Mouse (Mus musculus) intestine, embryonic 16.5 days (tissue): ENCODE data around the gene Miga1. TPM values are rescaled to one million over a fixed set of nuclear protein-coding genes. Genes with fewer than 3 reads are reported as not detected.

Experiments used
- ATAC-seq: fragments of 200-750 bp; cut with Nextera tagmentation; 2 replicates; pipeline ENCODE4 v1.8.0; 2017; ENCODE audit warnings: moderate TSS enrichment, moderate library complexity
- H3K27ac ChIP-seq: fragments of 300-500 bp; sonication (generic); 2 replicates; pipeline ENCODE4 v1.5.1; 2014; ENCODE audit warnings: mild to moderate bottlenecking, low read length
- H3K27me3 ChIP-seq: fragments of 300-500 bp; sonication (generic); replicated peaks from 2 replicates; pipeline ENCODE4 v1.6.1; 2014; ENCODE audit warnings: low read length, control low read depth, mixed read lengths; ENCODE audit not compliant: control insufficient read depth, insufficient read depth
- H3K36me3 ChIP-seq: fragments of 300-500 bp; sonication (generic); 2 replicates; pipeline ENCODE4 v1.6.1; 2014; ENCODE audit warnings: low read length, control low read depth; ENCODE audit not compliant: control insufficient read depth, insufficient read depth
- H3K4me1 ChIP-seq: fragments of 300-500 bp; sonication (generic); 2 replicates; pipeline ENCODE4 v1.6.1; 2014; ENCODE audit warnings: low read length, control low read depth, mixed read lengths; ENCODE audit not compliant: control insufficient read depth, insufficient read depth
- H3K4me2 ChIP-seq: fragments of 300-500 bp; sonication (generic); 2 replicates; pipeline ENCODE4 v1.6.1; 2014; ENCODE audit warnings: low read depth, low read length, control low read depth
- H3K4me3 ChIP-seq: fragments of 300-500 bp; sonication (generic); 2 replicates; pipeline ENCODE4 v1.5.1; 2014; ENCODE audit warnings: mild to moderate bottlenecking, low read length
- H3K9ac ChIP-seq: fragments of 300-500 bp; sonication (generic); 2 replicates; pipeline ENCODE4 v1.6.1; 2014; ENCODE audit warnings: low read depth, low read length
- H3K9me3 ChIP-seq: fragments of 300-500 bp; sonication (generic); 2 replicates; pipeline ENCODE4 v1.6.1; 2016; ENCODE audit warnings: low read length, control low read depth; ENCODE audit not compliant: control insufficient read depth
- WGBS: fragments of 180-500 bp; shearing (Covaris S2); extraction: QIAGEN DNeasy Blood & Tissue Kit; methylation state at CpG from one replicate; pipeline ENCODE4 v1.1.7; 2014; 5-methylcytosine and 5-hydroxymethylcytosine counted together
- polyA plus RNA-seq: library from polyadenylated mRNA; unstranded; fragments of >200 nt; fragmentation: Nextera tagmentation; extraction: Ambion mirVana; gene quantifications from 2 replicates; pipeline ENCODE4 v1.2.1, GENCODE M21; 2015

Gene Miga1
- polyA plus RNA-seq, 1 experiment from 2014 or later: 13.5 TPM

GRCm38 (mm10) chr3:152278431-152278830 is 61.8 kb downstream of the Miga1 start:
- no peak overlapping the region for H3K4me2 ChIP-seq
- no peaks in the 10 kb centered on the region for H3K9me3 ChIP-seq
- H3K36me3 ChIP-seq: peaks cover 4% of the 10 kb centered on the region; the same call in 1 of the 2 replicates
- no peak overlapping the region for H3K4me3 ChIP-seq
- H3K27me3 ChIP-seq: no peaks in the 10 kb centered on the region
- H3K27ac ChIP-seq: no peak overlapping the region
- 66% methylated on average over 2 of the region's 2 CpGs for WGBS
- no peak overlapping the region for H3K9ac ChIP-seq
- ATAC-seq: no peak
- H3K4me1 ChIP-seq: no peaks in the 10 kb centered on the region

DNA sequence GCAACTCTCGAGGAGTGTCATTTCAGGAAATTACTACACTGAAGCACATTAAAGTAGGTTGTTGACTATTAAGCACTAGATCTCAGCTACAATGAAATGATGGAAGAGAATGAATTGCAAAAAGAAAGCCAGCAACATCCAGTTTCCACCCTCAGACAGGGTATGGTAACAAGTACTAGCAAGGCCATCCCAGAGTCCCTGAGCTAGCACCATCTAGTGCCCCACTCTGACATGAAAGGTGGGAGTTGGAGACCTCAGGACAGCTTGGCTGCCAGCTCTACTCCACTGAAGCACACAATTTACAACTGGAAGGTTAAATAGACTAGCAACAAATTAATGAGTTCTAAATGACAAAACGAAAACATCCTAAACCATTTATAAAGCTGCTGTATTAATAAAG is 62.3 kb downstream of the Miga1 start:
- no peaks in the 10 kb centered on the region for H3K4me1 ChIP-seq
- no peaks in the 10 kb centered on the region for H3K9me3 ChIP-seq
- 88% methylated on average over 2 of the region's 2 CpGs for WGBS
- no peak overlapping the region for H3K9ac ChIP-seq
- no peak overlapping the region for H3K27ac ChIP-seq
- H3K27me3 ChIP-seq: no peaks in the 10 kb centered on the region
- ATAC-seq: no peak
- H3K4me3 ChIP-seq: no peak overlapping the region
- no peak overlapping the region for H3K4me2 ChIP-seq
- H3K36me3 ChIP-seq: peaks cover 2% of the 10 kb centered on the region; the same call in 1 of the 2 replicates

- no peak overlapping the region for H3K27ac ChIP-seq
- no peaks in the 10 kb centered on the region for H3K9me3 ChIP-seq
- H3K36me3 ChIP-seq: peaks cover 2% of the 10 kb centered on the region; the same call in 1 of the 2 replicates
- no peaks in the 10 kb centered on the region for H3K4me1 ChIP-seq
- no peak overlapping the region for H3K9ac ChIP-seq
- no peak overlapping the region for H3K4me3 ChIP-seq
- no peak for ATAC-seq
- H3K4me2 ChIP-seq: no peak overlapping the region
- 93% methylated on average over 3 of the region's 3 CpGs for WGBS
- H3K27me3 ChIP-seq: no peaks in the 10 kb centered on the region
Measured at GRCm38 (mm10) chr3:152276935-152277334, 63.3 kb downstream of the Miga1 start.

DNA sequence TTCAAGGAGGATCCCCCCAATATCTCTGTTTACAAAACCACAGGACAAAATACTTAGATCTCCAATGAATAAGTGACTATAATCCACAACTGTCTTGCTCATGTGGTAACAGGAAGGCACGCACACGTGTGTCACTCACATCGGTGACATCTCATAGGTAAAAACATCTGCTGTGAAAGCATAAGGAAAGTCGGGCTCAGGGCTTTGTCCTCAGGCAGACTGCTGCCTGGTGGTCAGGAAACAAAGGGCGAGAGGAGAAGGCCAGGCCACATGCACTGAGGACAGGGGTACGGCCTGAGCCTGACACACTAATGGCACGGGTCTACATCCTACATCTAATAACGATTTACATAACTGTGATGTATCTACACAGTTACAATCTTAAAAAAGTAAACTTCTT is 65.2 kb downstream of the Miga1 start:
- H3K4me1 ChIP-seq: no peaks in the 10 kb centered on the region
- WGBS: 85% methylated on average over 8 of the region's 8 CpGs

DNA sequence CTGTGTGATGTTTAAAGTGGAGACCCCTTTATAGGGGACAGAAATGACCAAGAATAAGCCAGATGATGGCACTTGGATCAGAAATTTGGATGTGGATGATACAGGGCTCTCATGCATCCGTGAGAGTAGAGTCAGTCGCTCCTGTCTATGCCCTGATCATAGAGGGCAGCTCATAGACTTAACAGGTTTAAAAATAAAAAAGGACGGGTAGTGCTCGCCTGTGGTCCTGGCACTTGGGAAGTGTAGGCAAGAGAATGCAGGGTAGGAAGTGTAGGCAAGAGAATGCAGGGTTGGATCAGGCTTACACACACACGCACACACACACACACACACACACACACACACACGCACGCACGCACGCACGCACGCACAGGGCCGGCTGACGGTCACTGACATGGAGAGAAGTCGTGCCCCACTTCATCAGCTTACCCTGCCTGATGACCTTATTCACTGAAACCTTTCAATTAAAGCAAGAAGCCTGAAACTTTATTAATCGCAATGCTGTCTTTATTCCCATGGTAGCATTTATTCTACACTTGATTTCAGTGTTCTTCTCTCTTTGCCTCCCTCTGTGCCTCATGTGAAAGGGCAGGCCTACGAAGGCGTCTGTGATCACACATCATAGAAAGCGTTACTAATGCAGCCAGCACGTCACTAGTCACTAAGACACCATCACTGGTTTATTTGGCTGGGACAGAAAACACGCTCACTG is 67.1 kb downstream of the Miga1 start:
- H3K27me3 ChIP-seq: no peaks in the 10 kb centered on the region
- no peak for ATAC-seq

More for the DNA sequence above, 65.2 kb downstream of the Miga1 start:
- H3K9ac ChIP-seq: no peak overlapping the region
- H3K27me3 ChIP-seq: no peaks in the 10 kb centered on the region
- H3K4me2 ChIP-seq: no peak overlapping the region
- H3K27ac ChIP-seq: no peak overlapping the region
- ATAC-seq: no peak
- no peaks in the 10 kb centered on the region for H3K9me3 ChIP-seq
- H3K36me3 ChIP-seq: no peaks in the 10 kb centered on the region; the same call in 1 of the 2 replicates
- no peak overlapping the region for H3K4me3 ChIP-seq

DNA sequence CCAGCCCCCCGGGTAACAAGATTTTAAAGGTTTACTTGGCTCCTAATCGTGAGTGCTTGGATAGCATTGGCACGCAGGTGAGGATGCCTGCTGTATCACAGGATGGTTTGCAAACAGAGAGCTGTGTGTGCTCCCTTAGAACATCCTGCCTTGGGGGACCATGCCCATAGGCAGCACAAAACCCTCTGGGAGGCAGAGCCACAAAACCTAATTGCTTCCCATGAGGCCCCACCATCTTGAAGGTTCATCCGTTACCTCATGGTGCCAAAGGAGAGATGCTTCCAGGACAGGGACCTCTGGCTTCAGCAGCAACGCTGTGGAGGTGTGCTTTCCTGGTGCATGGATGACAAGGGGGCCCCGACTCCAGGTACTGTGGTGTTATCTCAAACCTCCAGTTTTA is 68.3 kb downstream of the Miga1 start:
- no peak overlapping the region for H3K9ac ChIP-seq
- H3K36me3 ChIP-seq: no peaks in the 10 kb centered on the region; the same call in 1 of the 2 replicates
- H3K9me3 ChIP-seq: no peaks in the 10 kb centered on the region
- no peak overlapping the region for H3K4me3 ChIP-seq
- no peak overlapping the region for H3K27ac ChIP-seq
- H3K27me3 ChIP-seq: no peaks in the 10 kb centered on the region
- no peak for ATAC-seq
- WGBS: 82% methylated on average over 6 of the region's 6 CpGs
- H3K4me1 ChIP-seq: no peaks in the 10 kb centered on the region
- H3K4me2 ChIP-seq: no peak overlapping the region

More for the DNA sequence above, 67.1 kb downstream of the Miga1 start:
- Histone ChIP-seq H3K4me3 (no peak overlapping the region), H3K9ac (no peak overlapping the region), H3K9me3 (no peaks in the 10 kb centered on the region), H3K27ac (no peak overlapping the region), H3K4me1 (no peaks in the 10 kb centered on the region), H3K36me3 (no peaks in the 10 kb centered on the region; the same call in 1 of the 2 replicates), H3K4me2 (no peak overlapping the region)
- 86% methylated on average over 20 of the region's 20 CpGs for WGBS

- Histone ChIP-seq H3K27me3 (0 out of 2 replicates have a peak, but pooled peaks cover 2% of the 10 kb centered on the region), H3K4me2 (no peak overlapping the region), H3K4me1 (peaks cover 2% of the 10 kb centered on the region; the same call in 1 of the 2 replicates), H3K9ac (no peak overlapping the region), H3K4me3 (no peak overlapping the region), H3K9me3 (no peaks in the 10 kb centered on the region), H3K36me3 (no peaks in the 10 kb centered on the region; the same call in 1 of the 2 replicates), H3K27ac (no peak overlapping the region)
- ATAC-seq: no peak
- 86% methylated on average over 10 of the region's 10 CpGs for WGBS
Measured at GRCm38 (mm10) chr3:152271071-152271710, 69.0 kb downstream of the Miga1 start.

DNA sequence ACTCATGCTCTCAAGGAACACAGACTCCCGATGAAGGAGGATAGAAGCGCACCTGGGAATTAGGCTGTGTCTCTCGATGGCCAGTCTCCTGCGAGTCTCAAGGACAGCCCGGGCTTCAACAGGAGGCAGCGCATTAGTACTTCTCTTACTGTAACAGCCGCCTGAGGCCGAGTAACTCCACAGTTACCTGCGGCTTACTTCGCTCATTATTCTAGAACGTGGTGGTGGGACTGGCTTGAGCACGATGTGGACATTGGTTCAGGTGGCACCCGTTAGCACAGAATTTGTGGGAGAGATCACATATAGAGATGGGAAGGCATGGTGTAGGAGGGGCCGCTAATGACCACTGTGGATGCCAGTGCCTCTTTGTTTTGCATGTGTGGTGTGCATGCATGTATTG is 72.1 kb downstream of the Miga1 start:
- peaks cover 4% of the 10 kb centered on the region; the same call in 1 of the 2 replicates for H3K4me1 ChIP-seq
- H3K4me2 ChIP-seq: no peak overlapping the region
- H3K9ac ChIP-seq: no peak overlapping the region
- 89% methylated on average over 14 of the region's 14 CpGs for WGBS
- H3K27me3 ChIP-seq: 0 out of 2 replicates have a peak, but pooled peaks cover 2% of the 10 kb centered on the region
- no peak for ATAC-seq
- H3K27ac ChIP-seq: no peak overlapping the region
- H3K36me3 ChIP-seq: no peaks in the 10 kb centered on the region
- H3K9me3 ChIP-seq: no peaks in the 10 kb centered on the region
- H3K4me3 ChIP-seq: no peak overlapping the region

- peak within 1 kb of the TSS; percentile 62 for H3K27ac ChIP-seq
- WGBS: 8% methylated on average over 13 of the region's 13 CpGs
- no peak; the same call in none of the 2 replicates for ATAC-seq
- H3K4me1 ChIP-seq: peaks cover 7% of the 10 kb centered on the region; the same call in 1 of the 2 replicates
- H3K4me3 ChIP-seq: peak within 1 kb of the TSS; percentile 62
- H3K4me2 ChIP-seq: peak within 1 kb of the TSS; percentile 97
- H3K9ac ChIP-seq: peak within 1 kb of the TSS; percentile 82
- no peaks in the 10 kb centered on the region for H3K36me3 ChIP-seq
- H3K9me3 ChIP-seq: no peaks in the 10 kb centered on the region
- 0 out of 2 replicates have a peak, but pooled peaks cover 2% of the 10 kb centered on the region for H3K27me3 ChIP-seq
Measured at GRCm38 (mm10) chr3:152266036-152266421, 74.2 kb downstream of the Miga1 start, which contains the start of gene Nexn. Gene Nexn, minus strand, starts transcription at chr3:152266350.
